Mouse (Mus musculus) fat pad, adult 2 months (tissue): ENCODE data around the gene Olfr1412.

ENCODE experiments used
- DNase-seq: peaks from one replicate; pipeline ENCODE4 v3.0.0-alpha.2; 2011; ENCODE audit warnings: low read depth, low spot score; ENCODE audit errors: extremely low read depth

Gene Olfr1412

DNA sequence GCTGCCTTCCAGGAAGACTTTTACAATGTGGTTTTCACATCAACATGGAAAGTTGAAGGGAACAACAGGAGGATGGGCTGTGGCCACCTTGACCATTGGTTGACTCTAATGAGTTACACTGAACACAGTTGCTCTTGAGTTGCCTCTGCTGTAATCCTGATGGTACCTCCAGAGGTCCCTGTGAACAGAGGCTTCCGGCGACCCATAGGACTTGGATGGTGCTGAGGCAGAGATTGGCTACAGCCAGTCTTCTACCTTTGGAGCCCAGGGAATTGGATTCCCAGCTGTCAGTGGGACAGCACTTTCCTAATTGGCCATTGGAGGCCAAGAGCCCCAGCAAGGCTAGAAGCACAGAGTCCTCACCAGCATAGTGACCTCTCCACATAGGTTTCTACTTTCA, at the start of gene Olfr1412:
TSS of gene Olfr1412 (plus strand) at position 301 of the 400 bp plus-strand sequence.
- DNase-seq = no peak

- DNase-seq = no peak
Observed at GRCm38 (mm10) chr1:92536972-92537371, 48.6 kb upstream of the Olfr1412 start.

DNA sequence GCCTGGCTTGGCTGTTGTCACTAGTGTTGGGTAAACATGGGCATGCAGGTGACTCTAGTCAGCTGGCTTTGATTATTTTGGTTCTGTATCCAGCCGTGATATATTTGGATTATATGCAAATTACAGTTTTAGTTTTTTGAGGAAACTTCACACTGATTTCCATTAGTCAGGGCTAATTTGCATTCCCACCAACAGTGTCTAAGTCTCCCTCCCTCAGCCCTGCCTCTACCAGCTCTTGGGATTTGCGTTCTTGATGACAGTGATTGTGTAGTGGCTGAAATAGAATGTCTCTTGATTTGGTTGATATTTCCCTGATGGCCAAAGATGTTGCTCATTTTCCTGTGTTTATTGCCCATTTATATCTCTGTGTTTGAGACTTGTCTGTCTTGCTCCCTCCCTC, 46.5 kb upstream of the Olfr1412 start:
- DNase-seq = no peak

GRCm38 (mm10) chr1:92545929-92546328, 39.6 kb upstream of the Olfr1412 start:
- DNase-seq = no peak

DNA sequence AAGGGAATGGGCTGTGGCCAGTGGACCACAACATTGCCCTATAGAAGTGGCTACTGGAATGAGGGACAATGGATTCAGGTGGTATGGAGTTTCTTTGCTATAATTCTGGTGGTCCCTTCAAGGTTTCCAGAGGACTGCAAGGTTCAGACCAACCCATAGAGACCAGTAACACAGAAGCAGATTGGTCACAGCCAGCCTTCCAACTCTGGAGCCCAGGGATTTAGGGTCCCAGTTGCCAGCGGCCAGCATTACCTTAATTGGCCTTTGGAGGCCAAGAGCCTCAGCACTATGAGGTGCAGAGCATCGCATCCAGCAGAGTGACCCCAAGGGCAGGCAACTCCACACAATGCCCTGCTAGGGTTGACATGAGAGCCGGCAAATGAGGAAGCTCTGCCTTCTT, 14.6 kb upstream of the Olfr1412 start, which contains the start of gene Olfr1413:
TSS of gene Olfr1413 (plus strand) at position 301 of the 400 bp plus-strand sequence.
- no peak for DNase-seq

- no peak for DNase-seq
Observed at GRCm38 (mm10) chr1:92594111-92594510, 8.5 kb downstream of the Olfr1412 start, which contains the start of gene Olfr1411. Olfr1411 (plus strand) TSS chr1:92594411.

DNA sequence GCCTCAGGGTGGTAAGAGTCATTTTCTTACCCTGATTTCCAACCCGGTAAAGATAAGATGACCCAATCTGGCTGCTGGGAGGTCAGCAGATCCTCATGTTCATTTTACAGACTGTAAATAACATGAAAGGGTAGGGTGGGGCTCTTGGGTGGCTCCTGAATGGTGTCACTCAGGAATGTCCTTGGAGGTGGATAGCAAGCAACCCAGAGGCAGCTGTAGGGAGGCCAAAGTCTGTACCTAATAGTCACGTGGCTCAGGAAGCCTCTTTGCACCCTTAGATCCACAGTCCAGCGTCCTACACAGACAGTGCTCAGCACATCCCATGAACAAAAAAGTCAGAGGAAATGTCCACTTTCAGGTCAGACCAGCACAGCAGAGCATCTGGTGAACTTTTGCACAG, 10.4 kb downstream of the Olfr1412 start:
- DNase-seq = no peak

GRCm38 (mm10) chr1:92605482-92605881, 19.9 kb downstream of the Olfr1412 start, which contains the start of gene Olfr1410:
Olfr1410 (plus strand) TSS chr1:92605782.
- no peak for DNase-seq

DNA sequence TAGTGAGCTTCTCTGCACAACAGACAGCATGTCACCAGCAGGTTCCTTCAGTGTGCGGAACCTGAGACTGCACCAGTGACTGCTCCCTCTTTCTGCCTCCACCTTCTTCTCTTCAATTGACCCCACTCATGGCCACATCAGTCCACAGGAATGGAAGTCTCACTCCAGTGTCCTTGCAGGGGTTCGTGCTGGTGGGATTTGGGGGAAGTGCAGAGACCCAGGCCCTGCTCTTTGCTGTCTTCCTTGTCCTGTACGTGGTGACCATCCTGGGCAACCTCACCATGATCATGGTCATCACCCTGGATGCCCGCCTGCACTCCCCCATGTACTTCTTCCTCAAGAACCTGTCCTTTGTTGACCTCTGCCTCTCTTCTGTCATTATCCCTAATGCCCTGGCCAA, 22.1 kb downstream of the Olfr1412 start:
- no peak for DNase-seq

- no peak for DNase-seq
Observed at GRCm38 (mm10) chr1:92611008-92611407, 25.4 kb downstream of the Olfr1412 start.

GRCm38 (mm10) chr1:92613175-92613574, 27.6 kb downstream of the Olfr1412 start:
- DNase-seq = no peak

- DNase-seq = no peak
Observed at GRCm38 (mm10) chr1:92614516-92614915, 28.9 kb downstream of the Olfr1412 start.

GRCm38 (mm10) chr1:92616046-92616445, 30.5 kb downstream of the Olfr1412 start:
- DNase-seq = no peak

DNA sequence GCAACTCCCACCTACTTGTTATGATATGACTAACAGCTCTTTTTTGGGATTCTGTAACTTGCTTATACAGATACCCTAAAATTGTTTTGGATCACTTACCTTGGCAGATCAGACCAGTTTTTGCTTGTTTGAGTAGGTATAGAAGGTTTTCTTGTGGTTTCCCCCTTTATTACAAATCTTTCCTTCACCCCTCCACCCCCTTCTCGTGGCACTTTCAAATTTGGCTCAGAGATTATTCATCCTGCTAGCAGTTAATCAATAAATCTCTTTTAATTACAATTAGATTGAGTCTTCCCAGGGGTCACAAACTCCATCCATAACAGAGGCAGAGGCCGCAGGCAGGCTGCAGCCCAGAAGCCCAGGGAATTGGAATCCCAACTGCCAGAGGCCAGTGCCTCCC, 31.9 kb downstream of the Olfr1412 start, which contains the start of gene Olfr12:
TSS of gene Olfr12 (plus strand) at position 301 of the 400 bp plus-strand sequence.
- DNase-seq = no peak

- no peak for DNase-seq
Observed at GRCm38 (mm10) chr1:92618360-92618759, 32.8 kb downstream of the Olfr1412 start.

DNA sequence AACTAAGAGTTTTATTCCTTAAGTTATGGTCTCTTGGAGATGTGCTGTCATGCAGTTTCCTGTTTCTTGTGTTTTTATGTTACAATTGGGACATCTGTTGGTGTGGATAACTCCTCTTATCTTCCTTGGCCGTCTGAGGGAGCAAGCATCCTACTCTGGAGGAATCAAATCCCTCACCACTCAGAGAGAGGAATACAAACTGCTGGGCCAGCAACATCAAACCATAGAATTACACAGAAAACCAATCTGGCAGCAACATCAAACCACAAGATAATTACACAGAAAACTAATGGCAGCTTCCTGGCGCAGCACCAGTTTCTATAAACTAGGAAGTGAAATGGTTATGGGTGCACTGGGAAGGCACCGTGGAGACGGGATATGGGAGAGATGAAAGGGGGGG, 42.6 kb downstream of the Olfr1412 start:
- DNase-seq = no peak

GRCm38 (mm10) chr1:92632196-92632595, 46.6 kb downstream of the Olfr1412 start:
- DNase-seq = no peak

GRCm38 (mm10) chr1:92632948-92633347, 47.4 kb downstream of the Olfr1412 start:
- no peak for DNase-seq

DNA sequence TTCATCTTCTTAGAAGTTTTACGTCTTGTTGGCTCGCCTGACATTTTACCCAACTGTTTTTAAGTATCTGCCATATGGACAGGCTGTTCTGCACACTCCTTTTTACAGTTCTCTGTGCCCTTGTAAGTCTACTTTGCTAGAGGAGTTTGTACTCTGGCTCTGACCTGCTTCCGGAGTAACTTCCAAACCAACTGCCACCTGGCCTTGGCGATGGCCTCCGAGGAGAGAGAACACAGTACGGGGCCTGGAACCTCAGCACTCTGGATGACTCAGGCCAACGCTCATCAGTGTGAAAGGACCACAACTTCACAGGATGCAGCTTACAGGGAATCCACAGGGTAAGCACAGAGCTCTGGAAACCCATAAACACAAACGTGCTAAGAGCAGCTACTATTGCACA, 48.1 kb downstream of the Olfr1412 start:
- DNase-seq = no peak

DNA sequence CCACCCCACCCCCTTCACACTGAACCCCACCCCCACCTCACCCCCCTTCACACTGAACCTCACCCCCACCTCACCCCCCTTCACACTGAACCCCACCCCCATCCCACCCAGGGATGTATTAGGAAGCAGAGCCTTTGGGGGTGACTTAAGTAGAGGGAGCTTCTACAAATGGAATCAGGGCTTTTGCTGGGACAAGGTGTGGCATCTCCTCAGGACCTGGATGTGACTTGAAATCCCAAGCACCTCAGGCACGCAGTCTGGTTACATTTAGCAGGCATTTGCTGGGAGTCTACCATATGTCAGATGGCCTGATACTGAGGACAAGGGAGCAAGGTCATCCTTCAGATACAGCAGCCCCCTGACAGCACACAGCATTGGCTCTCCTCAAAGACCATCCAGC, 49.0 kb downstream of the Olfr1412 start:
- DNase-seq = no peak

- DNase-seq = no peak
Observed at GRCm38 (mm10) chr1:92634976-92635599, 49.5 kb downstream of the Olfr1412 start.

DNA sequence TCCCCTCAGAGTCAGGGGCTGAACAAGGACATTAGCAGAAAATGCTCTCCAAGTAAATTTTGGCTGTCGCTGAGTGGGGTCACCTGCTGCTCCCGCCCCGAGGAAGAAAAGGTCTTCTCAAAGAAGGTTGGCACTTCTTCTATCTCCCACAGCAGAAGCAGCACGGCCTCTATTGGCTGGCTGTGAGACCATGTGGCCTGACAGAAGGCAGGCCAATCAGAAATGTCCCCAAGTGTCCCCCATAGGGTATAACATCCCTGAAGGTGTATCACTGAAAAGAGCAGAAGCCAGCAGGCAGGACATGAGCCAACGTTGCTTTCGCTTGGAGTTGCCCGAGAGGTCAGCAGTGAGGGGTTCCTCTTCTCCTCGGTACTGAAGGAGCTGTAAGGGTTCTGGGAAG, 50.4 kb downstream of the Olfr1412 start:
- DNase-seq = no peak

- DNase-seq = no peak
Observed at GRCm38 (mm10) chr1:92636676-92637075, 51.1 kb downstream of the Olfr1412 start.
